Mouse (Mus musculus): ENCODE data around the gene Stambpl1.

Stambpl1 gene

GRCm38 (mm10) chr19:34278078-34278477 is 86.0 kb downstream of the Stambpl1 start:
- DNase-seq (ENCODE audit: low read depth, low spot score) = no peak

DNA sequence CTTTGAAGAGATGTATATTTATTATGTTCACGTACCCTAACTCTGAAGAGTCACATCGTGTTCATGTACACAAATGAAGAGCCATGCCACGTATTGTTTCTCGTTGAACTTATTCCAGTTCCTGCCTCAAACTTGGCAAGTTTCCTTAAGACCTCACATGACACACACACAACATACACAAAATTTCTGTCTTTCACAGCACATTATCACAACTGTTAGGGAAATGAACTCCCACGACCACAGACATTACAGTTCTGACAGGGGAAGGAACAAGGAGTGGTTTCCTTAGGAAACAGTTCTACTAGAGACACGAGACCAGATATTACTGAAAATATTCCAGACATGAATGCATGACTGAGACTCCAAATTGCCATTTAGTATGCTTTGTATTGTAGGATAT is 91.6 kb downstream of the Stambpl1 start:
- DNase-seq (ENCODE audit: low read depth, low spot score) = no peak

- DNase-seq (ENCODE audit: low read depth, low spot score) = no peak
Measured at GRCm38 (mm10) chr19:34284383-34284782, 92.4 kb downstream of the Stambpl1 start.

GRCm38 (mm10) chr19:34284826-34285225 is 92.8 kb downstream of the Stambpl1 start:
- DNase-seq (ENCODE audit: low read depth, low spot score) = no peak

DNA sequence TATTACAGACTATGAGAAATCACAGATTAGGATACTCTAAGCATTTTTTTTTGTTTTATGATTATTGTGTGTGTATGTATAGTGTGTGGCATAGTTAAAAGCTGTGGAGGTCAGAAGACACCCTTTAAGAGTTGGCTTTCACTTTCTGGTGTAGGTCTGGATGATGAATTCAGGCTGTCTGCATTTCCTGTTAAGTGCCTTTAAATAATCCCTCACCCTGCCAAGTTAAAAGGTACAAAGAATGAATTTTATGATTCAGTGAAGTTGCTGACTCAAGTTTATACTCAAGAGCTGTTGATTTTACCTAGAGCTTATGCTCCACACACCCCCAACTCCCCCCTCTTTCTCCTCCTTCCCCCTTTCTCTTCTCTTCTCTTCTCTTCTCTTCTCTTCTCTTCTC is 95.2 kb downstream of the Stambpl1 start:
- no peak for DNase-seq (ENCODE audit: low read depth, low spot score)

GRCm38 (mm10) chr19:34287656-34288415 is 95.8 kb downstream of the Stambpl1 start:
- no peak for DNase-seq (ENCODE audit: low read depth, low spot score)

DNA sequence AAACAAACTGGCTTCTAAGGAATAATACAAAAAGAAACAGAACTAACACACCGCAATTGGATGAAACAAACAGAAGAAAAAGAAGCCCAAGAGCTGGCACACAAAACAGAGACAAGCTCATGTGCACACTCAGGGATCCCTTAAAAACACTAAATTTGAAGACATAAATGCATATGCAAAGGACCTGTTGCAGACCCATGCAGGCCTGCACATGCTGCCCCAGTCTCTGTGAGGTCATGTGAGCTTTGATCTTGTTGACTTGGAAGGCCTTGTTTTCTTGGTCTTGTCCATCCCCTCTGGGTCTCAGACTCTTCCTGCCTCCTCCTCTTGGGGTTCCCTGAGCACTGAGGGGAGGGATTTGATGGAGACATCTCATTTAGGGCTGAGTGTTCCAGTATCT is 96.7 kb downstream of the Stambpl1 start:
- no peak for DNase-seq (ENCODE audit: low read depth, low spot score)
